Mouse (Mus musculus): ENCODE results near the gene Zfp558.
"Not testable (repeated sequence)": the region's sequence is repeated elsewhere in the genome, so short reads cannot be mapped to it uniquely, and the experiment has no call there.

Zfp558 gene

DNA sequence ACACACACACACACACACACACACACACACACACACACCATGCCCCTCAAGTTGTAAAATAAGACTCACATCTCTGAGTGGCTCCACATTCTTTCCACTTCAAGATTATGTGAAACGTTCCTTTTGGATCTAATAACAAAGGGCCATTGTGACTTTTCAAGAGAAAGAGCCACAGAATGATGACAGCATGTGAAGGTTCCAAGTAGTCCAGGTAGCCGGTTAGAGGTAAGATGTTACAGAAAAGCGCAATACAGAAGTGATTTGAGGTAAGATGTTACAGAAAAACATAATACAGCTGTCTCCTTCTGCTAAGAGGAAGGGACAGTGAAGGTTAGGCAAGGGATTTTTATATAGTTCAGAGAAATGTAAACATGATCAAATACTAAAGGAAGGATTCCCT lies at the start of gene Zfp558, which contains the start of gene Mbd3l1:
Gene Zfp558, minus strand, starts transcription at position 101 of the 400 bp plus-strand sequence.
Gene Mbd3l1, plus strand, starts transcription at position 192 of the 400 bp plus-strand sequence.
- CTCF ChIA-PET, result interaction anchor here (0.7 kb wide), 1 partner anchor 22 kb away, joined by 5 read pairs; no protein-coding TSS in a partner anchor

DNA sequence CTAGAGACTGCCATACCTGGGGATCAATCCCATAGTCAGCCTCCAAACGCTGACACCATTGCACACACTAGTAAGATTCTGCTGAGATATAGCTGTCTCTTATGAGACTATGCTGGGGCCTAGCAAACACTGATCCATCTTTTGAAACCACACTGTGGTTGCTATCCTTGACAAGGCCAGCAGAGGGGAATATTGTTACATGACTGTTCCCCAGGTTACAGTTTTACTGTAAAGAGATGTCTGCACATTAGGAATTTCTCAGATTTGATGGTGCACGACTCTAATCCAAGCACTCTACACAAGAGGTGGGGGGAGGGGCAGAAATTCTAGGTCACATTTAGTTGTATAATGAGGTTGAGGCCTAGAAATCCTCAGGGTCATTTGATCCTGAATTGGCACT lies 30.0 kb upstream of the Zfp558 start:
- CTCF ChIA-PET, result no interaction called here

DNA sequence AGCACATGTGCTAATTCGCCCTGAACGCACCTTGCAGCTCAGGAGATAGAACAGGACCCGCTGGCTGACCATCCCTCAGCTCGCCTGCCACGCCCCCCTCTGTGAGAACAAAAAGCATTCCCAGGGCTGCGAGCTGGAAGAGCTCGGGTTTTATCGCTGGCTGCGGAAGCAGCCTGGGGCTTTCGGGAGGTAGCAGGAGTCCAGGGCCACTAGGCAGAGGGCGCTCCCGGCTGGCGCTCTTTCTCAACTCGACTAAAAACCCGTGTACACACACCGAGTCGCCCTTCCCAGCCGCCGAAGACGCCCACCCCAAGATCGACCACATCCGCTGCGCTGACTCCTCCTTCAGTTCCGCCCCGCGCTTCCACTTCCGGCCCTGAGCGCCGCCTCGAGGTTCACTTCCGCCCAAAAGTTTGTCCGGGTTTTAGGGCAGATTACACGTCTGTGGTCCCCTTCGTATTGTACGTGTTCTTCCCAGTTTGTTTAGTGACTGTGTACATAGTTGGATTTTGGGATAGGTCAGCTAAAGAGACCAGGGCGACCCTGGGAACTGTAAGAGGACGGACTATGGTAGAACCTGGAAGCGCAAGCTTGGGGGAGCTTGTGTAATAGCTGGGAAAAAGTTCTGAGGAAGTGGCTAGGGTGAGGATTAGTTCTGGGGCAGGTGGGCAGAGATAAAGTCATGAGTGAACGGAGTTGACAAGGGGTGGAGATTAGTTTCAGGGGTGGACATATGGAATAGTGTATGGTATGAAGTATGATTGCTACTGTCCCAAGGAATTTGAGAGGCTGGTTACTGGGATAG lies 4.5 kb downstream of the Zfp558 start:
- CTCF ChIA-PET, result no interaction called here

DNA sequence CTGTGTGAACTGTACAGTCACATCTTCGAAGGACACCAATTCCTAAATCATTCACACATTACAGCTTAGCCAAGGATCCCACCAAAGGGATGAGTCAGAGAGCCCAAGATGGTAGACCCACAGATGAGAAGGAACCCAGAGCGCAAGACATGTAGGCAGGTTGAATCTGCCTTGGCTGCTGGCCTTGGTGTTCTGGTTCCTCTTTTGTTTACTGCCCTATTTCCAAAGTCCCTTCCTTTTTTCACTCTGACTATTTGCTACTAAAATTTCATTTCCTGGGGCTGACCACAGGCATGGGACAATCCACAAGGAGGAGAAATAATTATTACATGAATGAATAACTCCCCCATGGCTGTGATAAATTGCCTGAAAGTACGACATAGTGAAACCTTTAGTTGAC lies 10.1 kb downstream of the Zfp558 start:
- CTCF ChIA-PET, result interaction anchor here (0.6 kb wide), 1 partner anchor 35 kb away, joined by 3 read pairs; no protein-coding TSS in a partner anchor

DNA sequence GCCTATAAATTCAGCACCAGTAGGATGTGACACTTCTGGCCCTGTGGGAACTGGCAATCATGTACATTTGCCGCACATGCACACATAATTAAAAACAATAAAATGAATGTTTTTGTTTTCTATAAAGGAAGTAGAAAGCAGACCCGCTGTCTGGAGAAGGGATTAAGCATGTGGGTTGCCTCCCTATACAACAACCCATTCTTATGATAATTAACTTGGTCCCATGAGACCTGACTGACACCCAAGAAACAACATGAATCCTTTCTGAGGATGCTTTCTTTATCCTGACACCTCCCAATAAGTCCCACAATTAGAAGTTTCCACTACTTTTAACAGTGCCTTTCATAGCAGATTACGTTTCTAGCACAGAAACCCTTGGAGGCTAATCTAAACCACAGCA lies 10.7 kb downstream of the Zfp558 start:
- CTCF ChIA-PET, result no interaction called here

- CTCF ChIA-PET, result no interaction called here
These were observed 21.5 kb downstream of the Zfp558 start for GRCm38 (mm10) chr9:18456520-18456919.

GRCm38 (mm10) chr9:18431687-18432086 lies 46.4 kb downstream of the Zfp558 start:
- CTCF ChIA-PET, result no interaction called here

GRCm38 (mm10) chr9:18430354-18430753 lies 47.7 kb downstream of the Zfp558 start, which contains the start of gene Mbd3l2:
Gene Mbd3l2 (plus strand): TSS chr9:18430654.
- CTCF ChIA-PET, result no interaction called here

GRCm38 (mm10) chr9:18412371-18412770 lies 65.7 kb downstream of the Zfp558 start:
- CTCF ChIA-PET, result not testable (repeated sequence)

Data from spleen, embryonic (tissue).